11 mouse cellular contexts compared by ENCODE assay signal in the genomic region with DNA sequence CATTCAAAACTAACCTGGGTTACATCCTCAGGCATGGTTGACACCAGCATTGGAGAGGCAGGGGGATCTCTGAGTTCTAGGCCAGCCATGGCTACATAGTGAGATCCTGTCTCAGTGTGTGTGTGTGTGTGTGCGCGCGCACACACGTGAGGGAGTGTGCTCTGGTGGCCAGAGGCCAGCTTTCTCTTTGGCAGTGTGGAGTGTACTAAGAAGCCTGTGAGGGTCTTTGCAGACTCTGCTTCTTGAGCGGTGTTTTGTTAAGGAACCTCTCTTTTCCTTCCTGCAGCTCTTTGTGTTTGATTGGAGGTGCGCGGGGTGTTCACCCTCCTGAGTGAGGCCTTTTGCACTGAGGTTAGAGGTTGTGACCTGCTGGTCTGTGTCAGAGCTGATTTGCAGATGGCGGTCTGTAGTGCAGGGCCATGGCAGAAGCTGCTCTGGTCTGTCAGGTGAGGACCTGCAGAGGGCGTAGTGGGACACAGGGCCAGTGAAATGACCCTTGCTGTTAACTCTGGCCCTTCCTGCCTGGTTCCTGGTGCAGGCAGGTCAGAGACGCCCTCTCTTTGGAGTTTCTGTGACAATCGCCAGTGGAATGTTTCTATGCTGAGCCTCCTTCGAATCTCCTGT. TPM values are rescaled to one million over a fixed set of nuclear protein-coding genes. Genes with fewer than 3 reads are reported as not detected.
DNase-seq lines count a peak whose midpoint lies in the region; ATAC-seq and TF ChIP-seq lines count a peak whose summit lies in the region.
"Had no signal": no experiment of that assay in that cellular context is flagged by ENCODE, and none has a peak within 500 bp of the region (broad histone marks: within the 10 kb centered on the region; RNA-seq: fewer than 3 reads in every experiment).

No protein-coding gene starts in this region.

- no peak for TF ChIP-seq POLR2A in CH12.LX (IDR thresholded peaks at IDR 0.05; ENCODE audit: low read depth, low read length)
- TF ChIP-seq POLR2A in embryonic fibroblast, embryonic 13.5 days (IDR thresholded peaks at IDR 0.05; ENCODE audit: low read depth, low read length), result no peak

- peak overlapping the region; percentile 95 for H3K27ac ChIP-seq in gastrocnemius, adult 2 months
- H3K27ac ChIP-seq in layer of hippocampus, adult 2 months, result peak overlapping the region; percentile 99; the same call in 1 of the 2 replicates
- H3K27ac ChIP-seq in CH12.LX (ENCODE audit: insufficient read depth, low read depth), result peak overlapping the region; percentile 18; the same call in 1 of the 2 replicates
- no peak overlapping the region for H3K27ac ChIP-seq in embryonic fibroblast, embryonic 13.5 days (ENCODE audit: insufficient read depth, low read length)
- H3K27ac ChIP-seq: forebrain, embryonic 15.5 days had no signal

- peaks cover 99% of the 10 kb centered on the region for H3K79me2 ChIP-seq in CH12.LX (replicated peaks; ENCODE audit: control insufficient read depth, extremely low read depth, insufficient read depth, poor library complexity, severe bottlenecking)

- no peak for TF ChIP-seq EP300 in CH12.LX (IDR thresholded peaks at IDR 0.05; ENCODE audit: low read length)

- no peaks in the 10 kb centered on the region for H3K27me3 ChIP-seq in CH12.LX (replicated peaks)
- H3K27me3 ChIP-seq: forebrain, embryonic 15.5 days; heart, embryonic 13.5 days had no signal

- dilution Hi-C loops in CH12.LX (cut with MboI; ENCODE audit: extremely low pct_ligation_motif_present, extremely low pct_unique_long_range_greater_than_20kb, low sequenced_read_pairs), result no loop called here

- ATAC-seq in erythroid progenitor cell, adult 5-6 weeks (replicated peaks; ENCODE audit: low FRiP score, poor library complexity, severe bottlenecking), result no peak
- ATAC-seq: forebrain, embryonic 15.5 days had no signal

- H3K4me2 ChIP-seq in CH12.LX (ENCODE audit: insufficient read depth, low read depth, poor library complexity, severe bottlenecking), result no peak overlapping the region
- H3K4me2 ChIP-seq: forebrain, embryonic 15.5 days; heart, embryonic 13.5 days had no signal

- no peak overlapping the region for H3K9ac ChIP-seq in CH12.LX (ENCODE audit: insufficient read depth, low read depth)
- H3K9ac ChIP-seq: forebrain, embryonic 15.5 days had no signal

- TF ChIP-seq RAD21 in CH12.LX (IDR thresholded peaks at IDR 0.05; ENCODE audit: low read depth, low read length), result no peak

- in situ Hi-C loops in CH12.LX (cut with MboI; ENCODE audit: low pct_ligation_motif_present, low pct_unique_long_range_greater_than_20kb, low sequenced_read_pairs), result no loop called here

- H3K9me3 ChIP-seq in CH12.LX (replicated peaks; ENCODE audit: low read length), result peaks cover 5% of the 10 kb centered on the region
- H3K9me3 ChIP-seq: forebrain, embryonic 15.5 days; heart, embryonic 13.5 days had no signal

- no peak overlapping the region for H3K4me3 ChIP-seq in gastrocnemius, adult 2 months
- no peak overlapping the region for H3K4me3 ChIP-seq in layer of hippocampus, adult 2 months
- no peak overlapping the region for H3K4me3 ChIP-seq in CH12.LX (replicated peaks in 1 of 3; ENCODE audit: low read depth in 2 of 3, low read length in 2 of 3, poor library complexity in 1 of 3)
- H3K4me3 ChIP-seq in embryonic fibroblast, embryonic 13.5 days (ENCODE audit: insufficient read depth, low read length), result no peak overlapping the region
- H3K4me3 ChIP-seq: forebrain, embryonic 15.5 days; heart, embryonic 13.5 days had no signal

- intact Hi-C loops in gastrocnemius, adult 2 months (cut with DNase I), result no loop called here

- no peak for DNase-seq in gastrocnemius, adult 2 months
- DNase-seq in gastrocnemius, adult 18-20 months (ENCODE audit: low spot score), result no peak
- DNase-seq in layer of hippocampus, adult 2 months (ENCODE audit: low spot score in 2 of 2), result no peak
- DNase-seq in layer of hippocampus, adult 18-20 months (ENCODE audit: low spot score in 2 of 2), result no peak
- no peak for DNase-seq in CH12.LX (ENCODE audit: extremely low read depth)
- no peak for DNase-seq in c-Kit-positive CD71-positive TER-119-positive erythroid progenitor cells, embryonic 14.5 days (ENCODE audit: low spot score)
- DNase-seq: adrenal gland, postnatal 36 days had no signal

- H3K4me1 ChIP-seq in CH12.LX (ENCODE audit: control insufficient read depth in 1 of 2, insufficient read depth in 2 of 2), result peaks cover 36 to 82% of the 10 kb centered on the region in 2 experiments
- peaks cover 22% of the 10 kb centered on the region for H3K4me1 ChIP-seq in embryonic fibroblast, embryonic 13.5 days (ENCODE audit: control insufficient read depth, insufficient read depth, low read length)

- peak; percentile 31; the same call in 1 of the 2 replicates for TF ChIP-seq CTCF in gastrocnemius, adult 2 months (IDR thresholded peaks at IDR 0.05)
- peak; percentile 46 for TF ChIP-seq CTCF in layer of hippocampus, adult 2 months (conservative IDR thresholded peaks at IDR 0.05)
- peak in 1 of 2 experiments; percentile 26; a peak in 2 of 4 replicates for TF ChIP-seq CTCF in CH12.LX (conservative IDR thresholded peaks at IDR 0.05 in 1 of 2, IDR thresholded peaks at IDR 0.05 in 1 of 2; ENCODE audit: low read depth in 2 of 2, low read length in 2 of 2)
- TF ChIP-seq CTCF in embryonic fibroblast, embryonic 13.5 days (IDR thresholded peaks at IDR 0.05; ENCODE audit: borderline replicate concordance, insufficient read depth, low read length), result 0 out of 2 replicates have a peak, but pooled peaks have one; percentile 14

- peaks cover 0 to 52% of the 10 kb centered on the region in 2 experiments for H3K36me3 ChIP-seq in CH12.LX (replicated peaks in 1 of 2; ENCODE audit: control insufficient read depth in 1 of 2, insufficient read depth in 1 of 2, low read length in 1 of 2)
- H3K36me3 ChIP-seq: forebrain, embryonic 15.5 days; heart, embryonic 13.5 days had no signal

TF ChIP-seq in CH12.LX, 34 proteins besides CTCF, POLR2A, EP300 and RAD21:
- TF ChIP-seq NRF1 (IDR thresholded peaks at IDR 0.05; ENCODE audit: low read depth, low read length), result no peak

RNA-seq across cellular contexts. Expression of a gene that starts 7.8 kb away (rescaled TPM):
- total RNA-seq in gastrocnemius, adult 2 months (2021), result 10 to 100 TPM; 76.4 to 86.9 TPM
- total RNA-seq in gastrocnemius, adult 18-20 months (2021), result 10 to 100 TPM; 78.4 to 79.7 TPM
- 100 to 1,000 TPM; 288 to 305 TPM for total RNA-seq in layer of hippocampus, adult 2 months (2021)
- 100 to 1,000 TPM; 293 to 298 TPM for total RNA-seq in layer of hippocampus, adult 18-20 months (2021)
- total RNA-seq in CH12.LX (2012; rRNA removed), result 34.3 and 42.2 TPM in 2 replicates
- total RNA-seq in CH12.LX (2014; rRNA removed), result 7.6 TPM in 2 replicates
- polyA plus RNA-seq in CH12.LX (2012; ENCODE audit: insufficient read length, low read depth), result 54.7 and 59.9 TPM in 2 replicates
- 75.5 and 84.6 TPM in 2 replicates for polyA plus RNA-seq in embryonic fibroblast, embryonic 13.5 days (2011; ENCODE audit: insufficient read length, low read depth, missing spikeins)
- total RNA-seq in erythroid progenitor cell, adult 5-6 weeks (2015; ENCODE audit: low replicate concordance), result 19.1 and 26.4 TPM in 2 replicates
- total RNA-seq in erythroid progenitor cell, adult 5-6 weeks (2017; ENCODE audit: low replicate concordance), result 11.1 and 25.3 TPM in 2 replicates
